Mouse (Mus musculus) gastrocnemius, postnatal 14 days (tissue): ENCODE results near the gene Wdtc1. TPM values are rescaled to one million over a fixed set of nuclear protein-coding genes. Genes with fewer than 3 reads are reported as not detected.

Experiments
- microRNA-seq, 2 experiments: library from miRNA; unstranded; fragments of <30 nt; microRNA quantifications; one replicate each; pipeline ENCODE4 v1.2.0; 2021
- total RNA-seq, 2 experiments: library from RNA; stranded (reverse); gene quantifications; 2 replicates each; pipeline ENCODE4 v1.2.3; 2021

The Wdtc1 gene
- total RNA-seq, 2 experiments from 2014 or later, result 49.4 to 54.9 TPM

Small RNAs within 50 kb of the gene (microRNA-seq; reads per million reads assigned to microRNA genes)
- 4.0 to 5.4 reads per million in 2 experiments for gene Mir5122

Other genes with a start within 250 kb of the Wdtc1 start
- 10 to 100 TPM; 53.8 to 63.9 TPM for gene Wasf2, start 223.0 kb downstream of the Wdtc1 start, total RNA-seq
- not detected for gene Cd164l2, start 141.3 kb downstream of the Wdtc1 start, total RNA-seq
- not detected for gene Gpr3, start 140.9 kb downstream of the Wdtc1 start, total RNA-seq
- gene Map3k6, start 112.7 kb downstream of the Wdtc1 start, total RNA-seq, result 10 to 100 TPM in 1 of 2 experiments, 1 to 10 TPM in 1; 4.0 to 15.3 TPM
- under 1 TPM; 0.49 to 0.62 TPM for gene Sytl1, start 90.4 kb downstream of the Wdtc1 start, total RNA-seq
- 10 to 100 TPM; 21.1 to 22.6 TPM for gene Tmem222, start 75.7 kb downstream of the Wdtc1 start, total RNA-seq
- 10 to 100 TPM in 1 of 2 experiments, 1 to 10 TPM in 1; 10.0 to 12.8 TPM for gene Slc9a1, start 16.2 kb upstream of the Wdtc1 start, total RNA-seq
- gene Tent5b, start 126.7 kb upstream of the Wdtc1 start, total RNA-seq, result 1 to 10 TPM in 1 of 2 experiments, under 1 TPM in 1; 0.21 to 1.0 TPM
- 1 to 10 TPM; 1.1 to 1.7 TPM for gene Trnp1, start 145.1 kb upstream of the Wdtc1 start, total RNA-seq
- not detected for gene Kdf1, start 165.5 kb upstream of the Wdtc1 start, total RNA-seq
- gene Nudc, start 192.5 kb upstream of the Wdtc1 start, total RNA-seq, result 10 to 100 TPM; 49.4 to 51.3 TPM
- not detected for gene Nr0b2, start 199.9 kb upstream of the Wdtc1 start, total RNA-seq
- 1 to 10 TPM; 2.3 to 4.2 TPM for gene Gpatch3, start 221.3 kb upstream of the Wdtc1 start, total RNA-seq
- 1 to 10 TPM; 5.1 to 5.4 TPM for gene Gpn2, start 230.9 kb upstream of the Wdtc1 start, total RNA-seq
- gene Sfn, start 248.7 kb upstream of the Wdtc1 start, total RNA-seq, result 1 to 10 TPM; 1.4 to 1.6 TPM